Mouse (Mus musculus) urinary bladder, adult 2 months (tissue): ENCODE data around the gene Miox. TPM values are rescaled to one million over a fixed set of nuclear protein-coding genes. Genes with fewer than 3 reads are reported as not detected.

ENCODE experiments used
- DNase-seq: peaks from one replicate; pipeline ENCODE4 v3.0.0; 2022; ENCODE audit warnings: low spot score
- polyA plus RNA-seq: library from polyadenylated mRNA; depleted of rRNA; stranded (reverse); fragments of >200 nt; gene quantifications from 2 replicates; pipeline ENCODE4 v1.2.3, GENCODE M21; 2012

The Miox gene
- polyA plus RNA-seq, 1 experiment = not detected

DNA sequence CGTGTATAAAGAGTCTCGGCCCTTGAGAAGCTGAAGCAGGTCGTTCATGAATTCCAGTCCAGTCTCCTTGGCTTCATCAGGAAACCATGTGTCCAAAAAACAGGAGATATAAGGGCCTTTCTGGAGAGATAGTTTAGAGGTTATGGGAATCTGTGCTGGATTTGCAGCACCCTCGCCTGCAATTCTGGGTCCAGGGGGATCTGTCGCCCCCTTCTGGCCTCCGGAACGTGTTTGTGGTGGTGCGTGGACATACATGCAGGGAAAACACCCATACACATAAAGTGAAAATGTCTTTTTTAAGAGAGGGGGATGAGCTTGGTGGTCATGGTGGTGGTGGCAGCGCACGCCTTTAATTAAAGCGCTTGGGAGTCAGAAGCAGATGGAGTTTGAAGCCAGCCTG lies 18.1 kb upstream of the Miox start:
- DNase-seq = no peak

DNA sequence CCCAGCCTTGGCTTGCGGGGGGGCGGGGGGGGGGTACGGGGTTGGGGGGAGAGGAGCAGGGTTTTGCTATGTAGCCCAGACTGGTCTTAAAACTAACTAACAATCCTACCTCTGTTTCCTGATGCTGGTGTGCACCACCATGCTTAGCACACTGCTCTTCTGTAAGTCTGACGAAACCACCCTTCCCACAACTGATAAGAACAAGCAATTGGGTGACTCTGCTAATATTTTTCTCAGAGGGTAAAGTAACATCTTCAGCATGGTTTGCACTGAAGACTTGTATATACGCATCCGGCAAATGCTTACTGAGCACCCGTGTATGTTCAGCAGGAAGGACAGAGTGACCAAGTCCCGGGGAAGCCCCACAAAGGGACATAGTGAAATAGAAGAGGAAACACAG lies 12.9 kb upstream of the Miox start:
- DNase-seq = no peak

DNA sequence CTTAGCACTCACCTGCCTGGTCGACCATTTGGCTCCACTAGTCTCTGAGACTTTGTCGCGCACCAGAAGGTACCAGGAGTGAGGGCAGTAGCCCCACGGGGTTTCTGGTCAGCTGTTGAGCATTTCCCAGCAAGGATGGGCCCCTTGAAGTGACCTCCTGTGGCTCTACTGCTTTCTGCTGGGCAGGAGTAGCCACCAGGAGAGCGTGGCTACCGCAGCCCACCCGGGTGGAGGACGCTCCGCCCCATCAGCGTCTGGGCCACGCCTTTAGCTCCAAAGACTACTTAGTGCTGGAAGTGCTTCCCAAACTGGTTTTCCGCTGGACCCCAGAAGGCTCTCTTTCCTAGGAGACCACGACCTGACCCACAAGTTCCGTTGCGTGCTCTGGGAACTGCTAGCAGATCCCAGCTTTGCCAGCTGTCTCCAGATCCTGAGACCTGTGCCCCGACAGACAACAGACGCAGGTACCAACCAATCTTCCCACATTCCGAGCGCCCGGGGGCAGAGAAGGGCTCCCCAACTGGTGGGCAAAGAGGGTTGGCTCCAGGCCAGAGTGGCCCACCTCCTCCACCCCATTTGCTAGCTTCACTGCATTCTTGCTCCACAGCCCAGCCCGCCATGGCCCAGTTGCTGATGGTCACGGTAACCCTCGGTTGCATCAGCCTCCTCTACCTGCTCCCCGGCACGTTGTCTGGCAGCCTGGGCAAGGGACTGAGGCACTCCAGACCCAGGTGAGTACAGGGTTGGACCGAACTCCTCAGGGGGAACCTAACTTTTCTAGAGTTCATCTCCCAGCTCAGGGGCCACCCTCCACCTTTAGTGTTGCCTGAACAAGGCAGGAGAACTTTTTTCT lies 11.3 kb upstream of the Miox start, which contains the start of gene Adm2:
Gene Adm2, plus strand, starts transcription at position 51 of the 853 bp plus-strand sequence.
- DNase-seq = no peak

DNA sequence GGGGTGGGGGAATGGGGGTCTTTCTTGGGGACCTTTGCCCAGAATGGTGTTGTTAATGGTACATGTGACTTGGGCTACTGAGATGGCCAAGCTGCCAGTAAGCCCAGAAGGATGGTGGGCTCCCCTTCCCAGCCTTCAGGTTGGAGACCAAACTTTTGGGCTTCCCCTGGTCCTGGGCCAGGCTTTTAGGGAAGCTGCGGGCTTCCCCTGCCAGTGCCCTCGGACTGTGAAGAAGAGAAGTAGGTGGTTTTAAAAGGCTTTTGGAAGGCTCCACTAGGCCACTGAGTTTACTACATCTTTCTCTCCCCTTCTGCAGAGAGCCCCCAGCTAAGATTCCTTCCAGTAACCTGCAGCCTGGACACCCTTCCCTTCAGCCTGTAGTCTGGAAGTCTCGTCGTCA lies 10.5 kb upstream of the Miox start:
- no peak for DNase-seq

DNA sequence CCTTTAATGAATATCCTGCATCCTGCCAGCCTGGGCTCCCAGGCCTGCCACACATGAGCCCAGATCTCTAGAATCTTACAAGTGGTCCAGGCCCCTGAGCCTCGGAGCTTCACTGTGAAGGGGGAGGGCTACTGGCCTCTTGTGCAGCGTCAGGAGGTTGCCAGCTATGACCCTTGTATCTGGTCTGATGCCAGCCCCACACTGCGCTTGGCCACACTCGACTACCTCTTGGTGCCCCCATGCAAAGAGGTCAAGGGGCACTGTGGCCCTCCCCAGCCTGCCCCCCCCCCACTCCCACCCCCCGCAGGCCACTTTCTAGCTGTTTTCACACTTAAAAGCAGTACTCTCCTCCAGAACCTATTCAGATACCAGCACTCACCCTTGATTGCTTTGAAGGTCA lies 7.8 kb upstream of the Miox start:
- no peak for DNase-seq

GRCm38 (mm10) chr15:89334774-89335537 lies 758 bp downstream of the Miox start:
- no peak for DNase-seq

- DNase-seq = no peak
These were observed 2.2 kb downstream of the Miox start for GRCm38 (mm10) chr15:89336422-89336821.

DNA sequence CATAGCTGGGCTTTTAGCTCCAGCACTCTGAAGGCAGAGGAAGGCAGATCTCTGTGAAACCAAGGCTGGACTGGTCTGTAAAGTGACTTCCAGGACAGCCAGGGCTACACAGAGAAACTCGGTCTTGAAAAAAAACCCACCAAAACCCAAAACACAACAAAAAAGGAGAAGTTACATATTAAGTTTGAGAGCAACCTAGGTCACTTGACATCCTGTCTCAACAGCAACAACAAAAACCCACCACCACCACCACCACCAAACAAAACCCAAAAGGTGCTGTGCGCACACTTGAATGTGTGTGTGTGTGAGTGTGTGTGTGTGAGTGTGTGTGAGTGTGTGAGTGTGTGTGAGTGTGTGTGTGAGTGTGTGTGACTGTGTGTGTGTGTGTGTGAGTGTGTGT lies 5.5 kb downstream of the Miox start:
- no peak for DNase-seq

- no peak for DNase-seq
These were observed 5.9 kb downstream of the Miox start for GRCm38 (mm10) chr15:89340136-89340535.

DNA sequence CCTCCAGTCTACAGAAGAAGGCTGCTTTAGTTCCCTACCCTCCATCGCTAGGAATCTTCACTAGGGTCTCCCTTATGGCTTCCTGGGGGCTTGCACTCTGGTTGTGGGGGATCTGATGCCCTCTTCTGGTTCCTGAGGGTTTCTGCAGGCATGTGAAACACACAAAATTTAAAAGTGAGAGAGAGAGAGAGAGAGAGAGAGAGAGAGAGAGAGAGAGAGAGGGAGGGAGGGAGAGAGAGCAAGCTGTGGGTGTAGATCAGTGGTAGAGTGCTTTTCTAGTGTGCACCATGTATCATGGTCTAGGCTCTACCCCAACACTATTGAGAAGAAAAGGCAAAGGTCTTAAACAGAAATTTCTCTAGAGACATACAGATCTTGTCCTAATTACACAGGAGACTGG lies 7.5 kb downstream of the Miox start:
- DNase-seq = no peak

- no peak for DNase-seq
These were observed 9.1 kb downstream of the Miox start for GRCm38 (mm10) chr15:89343325-89343724.

- no peak for DNase-seq
These were observed 16.2 kb downstream of the Miox start for GRCm38 (mm10) chr15:89350447-89350846.

- no peak for DNase-seq
These were observed 17.1 kb downstream of the Miox start for GRCm38 (mm10) chr15:89351302-89351701.

- no peak for DNase-seq
These were observed 17.9 kb downstream of the Miox start for GRCm38 (mm10) chr15:89352054-89352453.

GRCm38 (mm10) chr15:89352795-89353194 lies 18.6 kb downstream of the Miox start:
- no peak for DNase-seq

GRCm38 (mm10) chr15:89353837-89354236 lies 19.6 kb downstream of the Miox start:
- no peak for DNase-seq

- DNase-seq = no peak
These were observed 20.3 kb downstream of the Miox start for GRCm38 (mm10) chr15:89354455-89354854.

GRCm38 (mm10) chr15:89355241-89356187 lies 21.3 kb downstream of the Miox start, which contains the start of the genes Lmf2 and Ncaph2:
Gene Lmf2, minus strand, starts transcription at chr15:89355659.
Gene Ncaph2, plus strand, starts transcription at chr15:89355719.
- peak; percentile 88 for DNase-seq

DNA sequence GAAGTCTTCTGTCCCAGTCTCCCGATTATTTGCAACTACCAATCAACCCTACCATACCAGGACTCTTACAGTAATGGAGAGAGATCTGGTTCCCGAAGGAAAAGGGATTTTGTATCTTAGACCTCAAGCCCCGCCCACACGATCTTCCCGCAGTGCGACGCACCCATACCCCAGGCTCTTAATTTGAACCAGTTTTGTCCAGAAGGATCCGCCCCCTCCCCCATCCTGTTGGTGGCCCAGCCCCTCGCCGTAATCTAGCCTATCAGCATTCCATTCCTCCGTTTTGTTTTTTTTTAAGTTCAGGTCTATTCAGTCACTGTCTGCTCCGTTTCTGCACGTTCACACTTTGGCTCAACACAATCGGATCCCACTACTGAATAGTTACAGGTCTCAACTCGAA lies 22.2 kb downstream of the Miox start:
- DNase-seq = no peak

GRCm38 (mm10) chr15:89358784-89359183 lies 24.6 kb downstream of the Miox start:
- no peak for DNase-seq

DNA sequence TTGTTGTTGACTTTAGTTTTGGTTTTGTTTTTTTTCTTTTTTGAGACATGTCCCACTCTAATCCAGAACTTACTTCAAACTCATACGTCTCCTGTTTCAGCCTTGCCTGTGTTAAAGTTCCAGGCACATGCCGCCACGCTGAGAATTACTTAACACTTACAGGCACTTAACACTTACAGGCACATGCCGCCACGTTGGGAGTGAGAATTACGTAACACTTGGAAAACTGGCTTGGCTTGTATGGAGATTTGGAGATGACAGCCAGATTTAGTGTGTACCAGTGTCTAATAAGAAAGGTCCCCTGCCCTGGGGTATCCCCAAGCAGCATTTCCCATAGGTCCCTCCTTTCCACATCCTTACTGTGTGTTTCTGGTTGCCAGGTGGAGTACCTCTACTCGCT lies 28.9 kb downstream of the Miox start:
- DNase-seq = no peak

GRCm38 (mm10) chr15:89365141-89365551 lies 30.9 kb downstream of the Miox start:
- no peak for DNase-seq
